Mouse (Mus musculus) cortical plate, adult 2 months (tissue): ENCODE measurements at regions not wholly inside any gene's neighbourhood (a gene's known extent, or its start where the extent isn't known, plus 50 kb on each side); places are given as distances from the start of the nearest gene placed in this dataset.

Experiments
- CTCF ChIP-seq: fragments of 200-500 bp; IDR thresholded peaks from 2 replicates; pipeline ENCODE4 v1.5.1; 2011; ENCODE audit warnings: mild to moderate bottlenecking, control low read depth, low read length; ENCODE audit not compliant: insufficient read depth; ENCODE audit errors: extremely low read depth
- POLR2A ChIP-seq: fragments of 200-500 bp; IDR thresholded peaks from 2 replicates; pipeline ENCODE4 v1.6.1; 2011; ENCODE audit warnings: mild to moderate bottlenecking, low read length, control low read depth; ENCODE audit not compliant: insufficient read depth; ENCODE audit errors: extremely low read depth

DNA sequence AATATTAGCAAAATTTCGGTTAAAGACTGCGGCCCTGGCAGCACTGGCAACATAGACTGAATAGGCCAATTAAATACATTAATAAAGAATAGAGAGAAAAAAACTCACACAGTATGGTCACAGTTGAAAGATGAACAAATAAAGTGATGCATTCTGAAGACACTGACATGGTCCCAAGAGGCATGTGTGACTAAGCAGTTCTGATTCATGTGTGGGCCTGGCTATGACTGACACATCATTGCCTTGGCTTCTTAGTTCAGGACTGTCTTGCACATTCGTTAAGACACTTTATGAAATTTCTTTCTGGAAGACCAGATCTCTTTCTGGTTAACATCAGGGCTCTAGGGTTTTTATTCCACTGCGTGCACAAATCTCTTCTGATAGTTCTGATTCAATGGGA, 438.7 kb downstream of the Gm21750 start:
- no peak for TF ChIP-seq CTCF
- TF ChIP-seq POLR2A = no peak
